ENCODE assay signal across 9 mouse cellular contexts in the genomic region with DNA sequence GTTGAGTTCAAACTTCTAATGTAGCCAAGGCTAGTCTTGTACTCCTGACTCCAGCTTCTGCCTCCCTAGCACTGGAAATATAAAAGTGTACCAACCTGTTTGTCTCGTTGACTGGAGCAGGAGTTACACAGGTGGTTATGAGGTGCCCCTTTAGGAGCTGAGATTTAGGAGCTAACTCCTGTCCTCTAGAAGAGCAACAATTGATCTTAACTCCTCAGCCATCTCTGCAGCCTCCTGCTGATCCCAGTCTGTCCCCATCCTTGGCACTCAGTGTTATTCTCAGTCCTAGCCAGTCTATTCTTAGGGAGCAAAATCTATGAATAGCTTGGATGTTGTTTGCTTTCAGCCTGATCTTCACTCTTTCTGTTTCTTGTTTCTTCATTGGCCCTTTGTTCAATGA. TPM values are rescaled to one million over a fixed set of nuclear protein-coding genes. Genes with fewer than 3 reads are reported as not detected.
DNase-seq lines count a peak whose midpoint lies in the region; ATAC-seq and TF ChIP-seq lines count a peak whose summit lies in the region.
"Had no signal": no experiment of that assay in that cellular context is flagged by ENCODE, and none has a peak within 500 bp of the region (broad histone marks: within the 10 kb centered on the region; RNA-seq: fewer than 3 reads in every experiment).

No protein-coding gene starts in this region.

- H3K4me3 ChIP-seq in heart, embryonic 11.5 days (ENCODE audit: low read depth, low read length), result no peak overlapping the region
- H3K4me3 ChIP-seq in heart, embryonic 10.5 days, result no peak overlapping the region
- H3K4me3 ChIP-seq in lung, embryonic 14.5 days (ENCODE audit: low read depth, low read length), result peak overlapping the region; percentile 37
- peak overlapping the region; percentile 95 for H3K4me3 ChIP-seq in embryonic fibroblast, embryonic 13.5 days (ENCODE audit: insufficient read depth, low read length)
- no peak overlapping the region for H3K4me3 ChIP-seq in olfactory bulb, adult 2 months (ENCODE audit: insufficient read depth, low read depth, low read length)

- no peak overlapping the region for H3K9ac ChIP-seq in heart, embryonic 11.5 days (ENCODE audit: low read depth, low read length)
- peak overlapping the region; percentile 44 for H3K9ac ChIP-seq in lung, embryonic 14.5 days

- no peak overlapping the region for H3K27ac ChIP-seq in heart, embryonic 11.5 days (ENCODE audit: low read depth, low read length)
- H3K27ac ChIP-seq in heart, embryonic 10.5 days, result no peak overlapping the region
- H3K27ac ChIP-seq in lung, embryonic 14.5 days (ENCODE audit: low read depth), result peak overlapping the region; percentile 58; the same call in 1 of the 2 replicates
- H3K27ac ChIP-seq in embryonic fibroblast, embryonic 13.5 days (ENCODE audit: insufficient read depth, low read length), result peak overlapping the region; percentile 98
- peak overlapping the region; percentile 57 for H3K27ac ChIP-seq in olfactory bulb, adult 2 months (ENCODE audit: insufficient read depth, low read depth, low read length)

- no peak for TF ChIP-seq CTCF in lung, embryonic 14.5 days (IDR thresholded peaks at IDR 0.05; ENCODE audit: low read depth)
- no peak for TF ChIP-seq CTCF in embryonic fibroblast, embryonic 13.5 days (IDR thresholded peaks at IDR 0.05; ENCODE audit: borderline replicate concordance, insufficient read depth, low read length)
- TF ChIP-seq CTCF in olfactory bulb, adult 2 months (IDR thresholded peaks at IDR 0.05; ENCODE audit: insufficient read depth, low read depth, low read length), result no peak

- DNase-seq in heart, embryonic 10.5 days (ENCODE audit: low spot score), result no peak
- DNase-seq in lung, embryonic 14.5 days, result peak; percentile 28
- DNase-seq in lung, adult 18-20 months, result no peak
- DNase-seq in cerebellum, adult 8-10 months, result no peak
- DNase-seq: adrenal gland, postnatal 36 days had no signal

- no peaks in the 10 kb centered on the region for H3K27me3 ChIP-seq in heart, embryonic 11.5 days (ENCODE audit: control insufficient read depth, insufficient read depth, low read length)
- H3K27me3 ChIP-seq in heart, embryonic 10.5 days (ENCODE audit: insufficient read depth, poor library complexity, severe bottlenecking), result no peaks in the 10 kb centered on the region
- H3K27me3 ChIP-seq in lung, embryonic 14.5 days (ENCODE audit: insufficient read depth, low read length), result no peaks in the 10 kb centered on the region

- whole genome bisulfite sequencing in heart, embryonic 11.5 days (ENCODE audit: insufficient replicate concordance), result 69% methylated on average over 1 of the region's 1 CpGs
- WGBS in heart, embryonic 10.5 days, result 81% methylated on average over 1 of the region's 1 CpGs
- 57% methylated on average over 1 of the region's 1 CpGs for WGBS in lung, embryonic 14.5 days
- 76% methylated on average over 1 of the region's 1 CpGs for WGBS in olfactory bulb, adult 2 months

- no peaks in the 10 kb centered on the region for H3K9me3 ChIP-seq in heart, embryonic 11.5 days (replicated peaks; ENCODE audit: control insufficient read depth, low read length)
- H3K9me3 ChIP-seq in heart, embryonic 10.5 days, result no peaks in the 10 kb centered on the region
- no peaks in the 10 kb centered on the region for H3K9me3 ChIP-seq in lung, embryonic 14.5 days (ENCODE audit: low read depth, low read length)

- peaks cover 3% of the 10 kb centered on the region; the same call in 1 of the 2 replicates for H3K36me3 ChIP-seq in heart, embryonic 11.5 days (ENCODE audit: control insufficient read depth, insufficient read depth, low read length)
- H3K36me3 ChIP-seq in heart, embryonic 10.5 days, result peaks cover 3% of the 10 kb centered on the region; the same call in 1 of the 2 replicates
- peaks cover 30% of the 10 kb centered on the region for H3K36me3 ChIP-seq in lung, embryonic 14.5 days (ENCODE audit: insufficient read depth)

- ATAC-seq in heart, embryonic 11.5 days (replicated peaks; ENCODE audit: insufficient number of reproducible peaks, low FRiP score, low TSS enrichment), result no peak
- ATAC-seq in lung, embryonic 14.5 days (ENCODE audit: insufficient read depth), result no peak
- no peak for ATAC-seq in monocyte, adult 5-6 weeks (replicated peaks; ENCODE audit: insufficient number of reproducible peaks, low FRiP score, low TSS enrichment, poor library complexity, severe bottlenecking)

- peak; percentile 56 for TF ChIP-seq POLR2A in embryonic fibroblast, embryonic 13.5 days (IDR thresholded peaks at IDR 0.05; ENCODE audit: low read depth, low read length)
- no peak for TF ChIP-seq POLR2A in olfactory bulb, adult 2 months (IDR thresholded peaks at IDR 0.05; ENCODE audit: insufficient read depth, low read depth, low read length)

- 0 out of 2 replicates have a peak, but pooled peaks cover 2% of the 10 kb centered on the region for H3K4me1 ChIP-seq in heart, embryonic 11.5 days (ENCODE audit: control insufficient read depth, insufficient read depth, low read length)
- no peaks in the 10 kb centered on the region for H3K4me1 ChIP-seq in heart, embryonic 10.5 days
- peaks cover 6% of the 10 kb centered on the region for H3K4me1 ChIP-seq in lung, embryonic 14.5 days (ENCODE audit: insufficient read depth)
- H3K4me1 ChIP-seq in embryonic fibroblast, embryonic 13.5 days (ENCODE audit: control insufficient read depth, insufficient read depth, low read length), result 0 out of 2 replicates have a peak, but pooled peaks cover 2% of the 10 kb centered on the region
- no peaks in the 10 kb centered on the region for H3K4me1 ChIP-seq in olfactory bulb, adult 2 months (ENCODE audit: control insufficient read depth, insufficient read depth, low read length)

- peak overlapping the region; percentile 38 for H3K4me2 ChIP-seq in heart, embryonic 11.5 days
- H3K4me2 ChIP-seq in lung, embryonic 14.5 days, result peak overlapping the region; percentile 68

RNA-seq across cellular contexts. Expression of a gene that starts 2.1 kb away (rescaled TPM):
- polyA plus RNA-seq in heart, embryonic 11.5 days (2014; fragmentation: Nextera tagmentation; extraction: Ambion mirVana), result 0.18 TPM in 1 of 2 replicates, not detected in the other
- not detected in 2 replicates for polyA plus RNA-seq in heart, embryonic 10.5 days (2016; fragmentation: Nextera tagmentation; extraction: Ambion mirVana)
- polyA plus RNA-seq in lung, embryonic 14.5 days (2014; fragmentation: Nextera tagmentation; extraction: Ambion mirVana), result 0.51 and 0.59 TPM in 2 replicates
- polyA plus RNA-seq in embryonic fibroblast, embryonic 13.5 days (2011; ENCODE audit: insufficient read length, low read depth, missing spikeins), result 45.1 and 55.3 TPM in 2 replicates
- polyA plus RNA-seq in olfactory bulb, adult 2 months (2012; ENCODE audit: insufficient read depth, insufficient read length, low replicate concordance, missing spikeins), result not detected in 2 replicates
- 222 to 328 TPM (median 282 TPM) in 3 replicates for total RNA-seq in monocyte, adult 5-6 weeks (2017)

Comparison
In these comparisons a context has a peak if more than half of its experiments do, and no peak if none do; other contexts are left out.
1. H3K27ac ChIP-seq: peak in lung, embryonic 14.5 days (single experiment), embryonic fibroblast, embryonic 13.5 days (single experiment) and olfactory bulb, adult 2 months (single experiment); none in heart, embryonic 11.5 days (single experiment) and heart, embryonic 10.5 days (single experiment).
2. H3K4me3 ChIP-seq: peak in lung, embryonic 14.5 days (single experiment) and embryonic fibroblast, embryonic 13.5 days (single experiment); none in heart, embryonic 11.5 days (single experiment), heart, embryonic 10.5 days (single experiment) and olfactory bulb, adult 2 months (single experiment).
3. RNA of a gene that starts 2.1 kb away (polyA plus RNA-seq): not detected in olfactory bulb, adult 2 months and 45.1 to 55.3 TPM in embryonic fibroblast, embryonic 13.5 days; 0.51 to 0.59 TPM in lung, embryonic 14.5 days, 0.18 TPM in heart, embryonic 11.5 days and not detected in heart, embryonic 10.5 days; every median in the first group is over 10 times any median in the second.